Mouse (Mus musculus) left cerebral cortex, adult 2 months (tissue): ENCODE data around the gene Xbp1. TPM values are rescaled to one million over a fixed set of nuclear protein-coding genes. Genes with fewer than 3 reads are reported as not detected.
"Not testable (repeated sequence)": the region's sequence is repeated elsewhere in the genome, so short reads cannot be mapped to it uniquely, and the experiment has no call there.

Experiments
- DNase-seq, 2 experiments: peaks; one replicate each; pipeline ENCODE4 v3.0.0; 2021 to 2022; ENCODE audit warnings: low spot score in 2 of 2, mixed read lengths in 1 of 2; ENCODE audit errors: extremely low spot score in 1 of 2
- H3K27ac ChIP-seq: fragments of 200-600 bp; 2 replicates; pipeline ENCODE4 v1.8.1; 2022
- H3K4me3 ChIP-seq: fragments of 200-600 bp; 2 replicates; pipeline ENCODE4 v1.8.1; 2022
- CTCF ChIP-seq: fragments of 200-600 bp; IDR thresholded peaks from 2 replicates; pipeline ENCODE4 v1.8.1; 2022; ENCODE audit warnings: antibody characterized with exemption, mild to moderate bottlenecking, moderate library complexity
- intact Hi-C: fragments of 180-260 bp; cut with DNase I; formaldehyde crosslinking; loops from one replicate; pipeline ENCODE4 v1.15.1; 2025
- total RNA-seq, 2 experiments: library from RNA; stranded (reverse); gene quantifications; 2 replicates each; pipeline ENCODE4 v1.2.3; 2021

Xbp1 gene
- total RNA-seq, 2 experiments from 2014 or later = 96.6 to 121 TPM

GRCm38 (mm10) chr11:5505856-5506575, 14.4 kb upstream of the Xbp1 start:
- intact Hi-C loops = no loop called here
- Histone ChIP-seq H3K27ac (no peak overlapping the region), H3K4me3 (no peak overlapping the region)
- no peak for DNase-seq
- TF ChIP-seq CTCF = no peak

GRCm38 (mm10) chr11:5509215-5510098, 11.0 kb upstream of the Xbp1 start:
- Histone ChIP-seq H3K27ac (no peak overlapping the region), H3K4me3 (no peak overlapping the region)
- TF ChIP-seq CTCF = no peak
- intact Hi-C loops = no loop called here
- no peak for DNase-seq

GRCm38 (mm10) chr11:5510099-5510391, 10.4 kb upstream of the Xbp1 start:
- Histone ChIP-seq H3K27ac (no peak overlapping the region), H3K4me3 (no peak overlapping the region)
- intact Hi-C loops = no loop called here
- TF ChIP-seq CTCF = no peak
- DNase-seq = no peak

- H3K4me3 ChIP-seq, DNase-seq, intact Hi-C loops, H3K27ac ChIP-seq: not testable (repeated sequence)
These were observed 9.8 kb upstream of the Xbp1 start for GRCm38 (mm10) chr11:5510686-5511085.

GRCm38 (mm10) chr11:5512099-5512725, 8.2 kb upstream of the Xbp1 start:
- no peak for DNase-seq
- intact Hi-C loops = no loop called here
- Histone ChIP-seq H3K27ac (no peak overlapping the region), H3K4me3 (no peak overlapping the region)
- no peak for TF ChIP-seq CTCF

- DNase-seq = no peak
- no peak overlapping the region for H3K27ac ChIP-seq
- intact Hi-C loops = no loop called here
- H3K4me3 ChIP-seq = no peak overlapping the region
- no peak for TF ChIP-seq CTCF
These were observed 7.5 kb upstream of the Xbp1 start for GRCm38 (mm10) chr11:5512961-5513360.

GRCm38 (mm10) chr11:5514091-5514490, 6.4 kb upstream of the Xbp1 start:
- TF ChIP-seq CTCF = no peak
- Histone ChIP-seq H3K27ac (no peak overlapping the region), H3K4me3 (no peak overlapping the region)
- intact Hi-C loops = no loop called here
- DNase-seq = no peak

- H3K27ac ChIP-seq = no peak overlapping the region
- DNase-seq = no peak
- TF ChIP-seq CTCF = no peak
- no peak overlapping the region for H3K4me3 ChIP-seq
- intact Hi-C loops = no loop called here
These were observed 5.3 kb upstream of the Xbp1 start for GRCm38 (mm10) chr11:5515196-5515595.

- no peak for DNase-seq
- H3K4me3 ChIP-seq = no peak overlapping the region
- H3K27ac ChIP-seq = no peak overlapping the region
- intact Hi-C loops = no loop called here
- no peak for TF ChIP-seq CTCF
These were observed 4.8 kb upstream of the Xbp1 start for GRCm38 (mm10) chr11:5515655-5516054.

GRCm38 (mm10) chr11:5516151-5516550, 4.3 kb upstream of the Xbp1 start:
- DNase-seq = no peak
- H3K4me3 ChIP-seq = no peak overlapping the region
- TF ChIP-seq CTCF = no peak
- intact Hi-C loops = no loop called here
- no peak overlapping the region for H3K27ac ChIP-seq

- intact Hi-C loops = no loop called here
- TF ChIP-seq CTCF = no peak
- no peak for DNase-seq
- H3K27ac ChIP-seq = no peak overlapping the region
- H3K4me3 ChIP-seq = no peak overlapping the region
These were observed 3.8 kb upstream of the Xbp1 start for GRCm38 (mm10) chr11:5516617-5517016.

GRCm38 (mm10) chr11:5517346-5517745, 3.1 kb upstream of the Xbp1 start:
- Histone ChIP-seq H3K4me3 (no peak overlapping the region), H3K27ac (no peak overlapping the region)
- no peak for DNase-seq
- intact Hi-C loops = no loop called here
- no peak for TF ChIP-seq CTCF
